Mouse (Mus musculus) kidney, postnatal 25 days (tissue): ENCODE data around the gene Ehd1.
"Not testable (repeated sequence)": the region's sequence is repeated elsewhere in the genome, so short reads cannot be mapped to it uniquely, and the experiment has no call there.

Source experiments
- DNase-seq, 2 experiments: peaks; one replicate each; pipeline ENCODE4 v3.0.0; 2021; ENCODE audit warnings: mixed read lengths in 2 of 2

The Ehd1 gene

GRCm38 (mm10) chr19:6302114-6302513 is 25.6 kb downstream of the Ehd1 start:
- DNase-seq = no peak

- no peak for DNase-seq
Observed at GRCm38 (mm10) chr19:6302522-6302921, 26.0 kb downstream of the Ehd1 start.

- no peak for DNase-seq
Observed at GRCm38 (mm10) chr19:6303831-6304230, 27.3 kb downstream of the Ehd1 start.

- DNase-seq = peak; percentile 90 to 92
Observed at GRCm38 (mm10) chr19:6304787-6305516, 28.4 kb downstream of the Ehd1 start.

GRCm38 (mm10) chr19:6305517-6306115 is 29.1 kb downstream of the Ehd1 start:
- no peak for DNase-seq

GRCm38 (mm10) chr19:6306137-6306551 is 29.6 kb downstream of the Ehd1 start, which contains the start of gene Cdc42bpg:
Gene Cdc42bpg (plus strand): TSS chr19:6306456.
- peak; percentile 96 to 98 for DNase-seq

- DNase-seq = peak; percentile 84 to 91
Observed at GRCm38 (mm10) chr19:6306586-6306985, 30.1 kb downstream of the Ehd1 start.

GRCm38 (mm10) chr19:6307733-6308531 is 31.4 kb downstream of the Ehd1 start:
- DNase-seq = peak in 1 of 2 experiments; percentile 53

- no peak for DNase-seq
Observed at GRCm38 (mm10) chr19:6310181-6310580, 33.7 kb downstream of the Ehd1 start.

GRCm38 (mm10) chr19:6311783-6312182 is 35.3 kb downstream of the Ehd1 start:
- DNase-seq = not testable (repeated sequence)

- no peak for DNase-seq
Observed at GRCm38 (mm10) chr19:6313796-6314195, 37.3 kb downstream of the Ehd1 start.

- no peak for DNase-seq
Observed at GRCm38 (mm10) chr19:6314513-6314912, 38.0 kb downstream of the Ehd1 start.

GRCm38 (mm10) chr19:6315573-6315972 is 39.0 kb downstream of the Ehd1 start:
- no peak for DNase-seq

- DNase-seq = no peak
Observed at GRCm38 (mm10) chr19:6318145-6318544, 41.6 kb downstream of the Ehd1 start.

- DNase-seq = no peak
Observed at GRCm38 (mm10) chr19:6321358-6321757, 44.8 kb downstream of the Ehd1 start.

- no peak for DNase-seq
Observed at GRCm38 (mm10) chr19:6321786-6322621, 45.5 kb downstream of the Ehd1 start.

- DNase-seq = no peak
Observed at GRCm38 (mm10) chr19:6324751-6325150, 48.2 kb downstream of the Ehd1 start.

GRCm38 (mm10) chr19:6331178-6331577 is 54.7 kb downstream of the Ehd1 start:
- no peak for DNase-seq

- DNase-seq = peak; percentile 48 to 67
Observed at GRCm38 (mm10) chr19:6331719-6332516, 55.4 kb downstream of the Ehd1 start.

GRCm38 (mm10) chr19:6333761-6334595 is 57.5 kb downstream of the Ehd1 start:
- no peak for DNase-seq
